Mouse (Mus musculus) intestine, embryonic 14.5 days (tissue): Measurements from ENCODE around the gene Rpl10a. TPM values are rescaled to one million over a fixed set of nuclear protein-coding genes. Genes with fewer than 3 reads are reported as not detected.

Experiments used
- ATAC-seq: fragments of 200-750 bp; cut with Nextera tagmentation; replicated peaks from 2 replicates; pipeline ENCODE4 v1.8.0; 2017; ENCODE audit warnings: low read depth, moderate number of reproducible peaks, moderate TSS enrichment, moderate library complexity; ENCODE audit not compliant: low FRiP score, low TSS enrichment
- DNase-seq: peaks from one replicate; pipeline ENCODE4 v3.0.0-alpha.2; 2018; ENCODE audit warnings: low spot score
- H3K27ac ChIP-seq: fragments of 300-500 bp; sonication (generic); 2 replicates; pipeline ENCODE4 v1.5.1; 2014; ENCODE audit warnings: low read depth, mild to moderate bottlenecking, control low read depth
- H3K27me3 ChIP-seq: fragments of 300-500 bp; sonication (generic); replicated peaks from 2 replicates; pipeline ENCODE4 v1.6.1; 2014; ENCODE audit warnings: low read length, control low read depth; ENCODE audit not compliant: control insufficient read depth, insufficient read depth
- H3K36me3 ChIP-seq: fragments of 300-500 bp; sonication (generic); 2 replicates; pipeline ENCODE4 v1.6.1; 2014; ENCODE audit warnings: low read length, control low read depth; ENCODE audit not compliant: control insufficient read depth, insufficient read depth
- H3K4me1 ChIP-seq: fragments of 300-500 bp; sonication (generic); replicated peaks from 2 replicates; pipeline ENCODE4 v1.6.1; 2014; ENCODE audit warnings: low read length, control low read depth, mixed read lengths; ENCODE audit not compliant: control insufficient read depth, insufficient read depth
- H3K4me2 ChIP-seq: fragments of 300-500 bp; sonication (generic); 2 replicates; pipeline ENCODE4 v1.6.1; 2014; ENCODE audit warnings: low read length
- H3K4me3 ChIP-seq: fragments of 300-500 bp; sonication (generic); 2 replicates; pipeline ENCODE4 v1.5.1; 2014; ENCODE audit warnings: low read depth, low read length, control low read depth, mixed read lengths
- H3K9ac ChIP-seq: fragments of 300-500 bp; sonication (generic); 2 replicates; pipeline ENCODE4 v1.6.1; 2014; ENCODE audit warnings: mild to moderate bottlenecking, low read length
- H3K9me3 ChIP-seq: fragments of 300-500 bp; sonication (generic); 2 replicates; pipeline ENCODE4 v1.6.1; 2016; ENCODE audit warnings: low read length, control low read depth; ENCODE audit not compliant: control insufficient read depth
- WGBS: fragments of 180-500 bp; shearing (Covaris S2); extraction: QIAGEN DNeasy Blood & Tissue Kit; methylation state at CpG from one replicate; pipeline ENCODE4 v1.1.7; 2014; 5-methylcytosine and 5-hydroxymethylcytosine counted together
- polyA plus RNA-seq: library from polyadenylated mRNA; unstranded; fragments of >200 nt; fragmentation: Nextera tagmentation; extraction: Ambion mirVana; gene quantifications from 2 replicates; pipeline ENCODE4 v1.2.1, GENCODE M21; 2014

The Rpl10a gene
- polyA plus RNA-seq, 1 experiment from 2014 or later = 955 TPM

- Histone ChIP-seq H3K36me3 (no peaks in the 10 kb centered on the region), H3K9me3 (no peaks in the 10 kb centered on the region), H3K9ac (peak overlapping the region; percentile 27), H3K4me3 (peak overlapping the region; percentile 31), H3K4me2 (peak overlapping the region; percentile 53), H3K27ac (no peak overlapping the region), H3K27me3 (peaks cover 46% of the 10 kb centered on the region), H3K4me1 (peaks cover 20% of the 10 kb centered on the region; the same call in 1 of the 2 replicates)
- ATAC-seq (no peak), DNase-seq (no peak)
- WGBS = 4% methylated on average over 25 of the region's 25 CpGs
Observed at GRCm38 (mm10) chr17:28362653-28363292, 34.5 kb downstream of the Rpl10a start.

GRCm38 (mm10) chr17:28363507-28363906 lies 35.2 kb downstream of the Rpl10a start:
- peak overlapping the region; percentile 53 for H3K4me2 ChIP-seq
- no peak for ATAC-seq
- no peak for DNase-seq
- H3K27me3 ChIP-seq = peaks cover 42% of the 10 kb centered on the region
- 33% methylated on average over 6 of the region's 6 CpGs for WGBS
- no peaks in the 10 kb centered on the region for H3K36me3 ChIP-seq
- no peak overlapping the region for H3K27ac ChIP-seq
- H3K4me1 ChIP-seq = peaks cover 16% of the 10 kb centered on the region; the same call in 1 of the 2 replicates
- H3K4me3 ChIP-seq = 0 out of 2 replicates have a peak overlapping the region, but pooled peaks have one; percentile 31
- H3K9ac ChIP-seq = peak overlapping the region; percentile 22; the same call in 1 of the 2 replicates
- no peaks in the 10 kb centered on the region for H3K9me3 ChIP-seq

GRCm38 (mm10) chr17:28365122-28365521 lies 36.9 kb downstream of the Rpl10a start, which contains the start of gene Tulp1:
Gene Tulp1 (minus strand): TSS chr17:28365222.
- Histone ChIP-seq H3K9ac (0 out of 2 replicates have a peak within 1 kb of the TSS, but pooled peaks have one; percentile 29), H3K4me1 (peaks cover 15% of the 10 kb centered on the region; the same call in 1 of the 2 replicates), H3K4me3 (peak within 1 kb of the TSS; percentile 22), H3K27ac (no peak within 1 kb of the TSS), H3K9me3 (no peaks in the 10 kb centered on the region), H3K36me3 (no peaks in the 10 kb centered on the region), H3K27me3 (peaks cover 36% of the 10 kb centered on the region), H3K4me2 (peak within 1 kb of the TSS; percentile 44)
- WGBS = 35% methylated on average over 8 of the region's 8 CpGs
- DNase-seq = no peak
- ATAC-seq = no peak

- Histone ChIP-seq H3K27me3 (peaks cover 21% of the 10 kb centered on the region), H3K4me1 (peaks cover 5% of the 10 kb centered on the region; the same call in 1 of the 2 replicates), H3K27ac (no peak overlapping the region), H3K36me3 (no peaks in the 10 kb centered on the region), H3K9ac (no peak overlapping the region), H3K4me3 (no peak overlapping the region), H3K9me3 (no peaks in the 10 kb centered on the region), H3K4me2 (no peak overlapping the region)
- peak; percentile 93 for DNase-seq
- WGBS = 5% methylated on average over 13 of the region's 13 CpGs
- no peak for ATAC-seq
Observed at GRCm38 (mm10) chr17:28368449-28368848, 40.2 kb downstream of the Rpl10a start.

GRCm38 (mm10) chr17:28369056-28369455 lies 40.8 kb downstream of the Rpl10a start:
- no peaks in the 10 kb centered on the region for H3K36me3 ChIP-seq
- no peaks in the 10 kb centered on the region for H3K9me3 ChIP-seq
- 0 out of 2 replicates have a peak, but pooled peaks cover 4% of the 10 kb centered on the region for H3K4me1 ChIP-seq
- ATAC-seq (no peak), DNase-seq (no peak)
- H3K27me3 ChIP-seq = peaks cover 19% of the 10 kb centered on the region
- H3K27ac ChIP-seq = no peak overlapping the region
- H3K9ac ChIP-seq = no peak overlapping the region
- no peak overlapping the region for H3K4me2 ChIP-seq
- no peak overlapping the region for H3K4me3 ChIP-seq
- WGBS = 65% methylated on average over 5 of the region's 5 CpGs

- no peaks in the 10 kb centered on the region for H3K36me3 ChIP-seq
- WGBS = 52% methylated on average over 2 of the region's 2 CpGs
Observed at GRCm38 (mm10) chr17:28371286-28371685, 43.0 kb downstream of the Rpl10a start.

GRCm38 (mm10) chr17:28371941-28372340 lies 43.7 kb downstream of the Rpl10a start:
- Histone ChIP-seq H3K4me1 (no peaks in the 10 kb centered on the region), H3K9me3 (no peaks in the 10 kb centered on the region), H3K36me3 (no peaks in the 10 kb centered on the region), H3K9ac (no peak overlapping the region), H3K4me3 (no peak overlapping the region), H3K4me2 (no peak overlapping the region), H3K27me3 (peaks cover 24% of the 10 kb centered on the region), H3K27ac (no peak overlapping the region)
- ATAC-seq (no peak), DNase-seq (no peak)
- WGBS = 65% methylated on average over 1 of the region's 1 CpGs

More at GRCm38 (mm10) chr17:28371286-28371685, 43.0 kb downstream of the Rpl10a start:
- ATAC-seq (no peak), DNase-seq (no peak)
- H3K4me3 ChIP-seq = no peak overlapping the region
- H3K9me3 ChIP-seq = no peaks in the 10 kb centered on the region
- H3K27me3 ChIP-seq = peaks cover 24% of the 10 kb centered on the region
- H3K27ac ChIP-seq = no peak overlapping the region
- H3K4me2 ChIP-seq = no peak overlapping the region
- H3K4me1 ChIP-seq = no peaks in the 10 kb centered on the region
- no peak overlapping the region for H3K9ac ChIP-seq

- no peaks in the 10 kb centered on the region for H3K9me3 ChIP-seq
- ATAC-seq (peak; percentile 58; the same call in 1 of the 2 replicates), DNase-seq (no peak)
- H3K27ac ChIP-seq = no peak overlapping the region
- H3K9ac ChIP-seq = no peak overlapping the region
- H3K4me2 ChIP-seq = no peak overlapping the region
- 16% methylated on average over 10 of the region's 10 CpGs for WGBS
- H3K4me3 ChIP-seq = no peak overlapping the region
- H3K36me3 ChIP-seq = no peaks in the 10 kb centered on the region
- H3K4me1 ChIP-seq = no peaks in the 10 kb centered on the region
- H3K27me3 ChIP-seq = peaks cover 24% of the 10 kb centered on the region
Observed at GRCm38 (mm10) chr17:28373821-28374220, 45.5 kb downstream of the Rpl10a start.

GRCm38 (mm10) chr17:28374494-28374893 lies 46.2 kb downstream of the Rpl10a start:
- H3K36me3 ChIP-seq = no peaks in the 10 kb centered on the region
- H3K4me2 ChIP-seq = 0 out of 2 replicates have a peak overlapping the region, but pooled peaks have one; percentile 8
- no peak for ATAC-seq
- peaks cover 24% of the 10 kb centered on the region for H3K27me3 ChIP-seq
- no peak overlapping the region for H3K4me3 ChIP-seq
- no peaks in the 10 kb centered on the region for H3K9me3 ChIP-seq
- no peak overlapping the region for H3K27ac ChIP-seq
- WGBS = 22% methylated on average over 16 of the region's 16 CpGs
- no peak for DNase-seq
- H3K9ac ChIP-seq = no peak overlapping the region
- no peaks in the 10 kb centered on the region for H3K4me1 ChIP-seq
